Mouse (Mus musculus): ENCODE data around the gene Crb1. TPM values are rescaled to one million over a fixed set of nuclear protein-coding genes. Genes with fewer than 3 reads are reported as not detected.
"Not testable (repeated sequence)": the region's sequence is repeated elsewhere in the genome, so short reads cannot be mapped to it uniquely, and the experiment has no call there.

The Crb1 gene
- polyA plus RNA-seq, 1 experiment: not detected

GRCm38 (mm10) chr1:139340178-139340859 lies 36.6 kb downstream of the Crb1 start:
- Histone ChIP-seq H3K27ac (ENCODE audit: insufficient read depth, low read depth, low read length) (no peak overlapping the region), H3K4me3 (ENCODE audit: insufficient read depth, low read length) (no peak overlapping the region), H3K4me1 (ENCODE audit: control insufficient read depth, insufficient read depth, low read length) (no peaks in the 10 kb centered on the region)
- TF ChIP-seq POLR2A (IDR thresholded peaks at IDR 0.05; ENCODE audit: borderline replicate concordance, low read depth, low read length): no peak
- no peak for TF ChIP-seq CTCF (IDR thresholded peaks at IDR 0.05; ENCODE audit: low read depth, low read length)

GRCm38 (mm10) chr1:139336997-139337396 lies 39.9 kb downstream of the Crb1 start:
- H3K4me3 ChIP-seq (ENCODE audit: insufficient read depth, low read length): no peak overlapping the region
- TF ChIP-seq CTCF (IDR thresholded peaks at IDR 0.05; ENCODE audit: low read depth, low read length) (no peak), POLR2A (IDR thresholded peaks at IDR 0.05; ENCODE audit: borderline replicate concordance, low read depth, low read length) (no peak)
- no peak overlapping the region for H3K27ac ChIP-seq (ENCODE audit: insufficient read depth, low read depth, low read length)

GRCm38 (mm10) chr1:139328811-139329210 lies 48.1 kb downstream of the Crb1 start:
- H3K4me1 ChIP-seq (ENCODE audit: control insufficient read depth, insufficient read depth, low read length): no peaks in the 10 kb centered on the region
- TF ChIP-seq CTCF (IDR thresholded peaks at IDR 0.05; ENCODE audit: low read depth, low read length) (no peak), POLR2A (IDR thresholded peaks at IDR 0.05; ENCODE audit: borderline replicate concordance, low read depth, low read length) (no peak)
- no peak overlapping the region for H3K4me3 ChIP-seq (ENCODE audit: insufficient read depth, low read length)
- no peak overlapping the region for H3K27ac ChIP-seq (ENCODE audit: insufficient read depth, low read depth, low read length)

More at GRCm38 (mm10) chr1:139336997-139337396, 39.9 kb downstream of the Crb1 start:
- no peaks in the 10 kb centered on the region for H3K4me1 ChIP-seq (ENCODE audit: control insufficient read depth, insufficient read depth, low read length)

GRCm38 (mm10) chr1:139328286-139328685 lies 48.6 kb downstream of the Crb1 start:
- Histone ChIP-seq H3K27ac (ENCODE audit: insufficient read depth, low read depth, low read length) (no peak overlapping the region), H3K4me1 (ENCODE audit: control insufficient read depth, insufficient read depth, low read length) (no peaks in the 10 kb centered on the region), H3K4me3 (ENCODE audit: insufficient read depth, low read length) (no peak overlapping the region)
- TF ChIP-seq POLR2A (IDR thresholded peaks at IDR 0.05; ENCODE audit: borderline replicate concordance, low read depth, low read length) (no peak), CTCF (IDR thresholded peaks at IDR 0.05; ENCODE audit: low read depth, low read length) (no peak)

- H3K4me1 ChIP-seq (ENCODE audit: control insufficient read depth, insufficient read depth, low read length): no peaks in the 10 kb centered on the region
- H3K27ac ChIP-seq (ENCODE audit: insufficient read depth, low read depth, low read length): no peak overlapping the region
- no peak for TF ChIP-seq POLR2A (IDR thresholded peaks at IDR 0.05; ENCODE audit: borderline replicate concordance, low read depth, low read length)
- no peak for TF ChIP-seq CTCF (IDR thresholded peaks at IDR 0.05; ENCODE audit: low read depth, low read length)
Observed at GRCm38 (mm10) chr1:139325378-139325777, 51.5 kb downstream of the Crb1 start.

GRCm38 (mm10) chr1:139319798-139320197 lies 57.1 kb downstream of the Crb1 start:
- no peaks in the 10 kb centered on the region for H3K4me1 ChIP-seq (ENCODE audit: control insufficient read depth, insufficient read depth, low read length)
- TF ChIP-seq POLR2A (IDR thresholded peaks at IDR 0.05; ENCODE audit: borderline replicate concordance, low read depth, low read length) (no peak), CTCF (IDR thresholded peaks at IDR 0.05; ENCODE audit: low read depth, low read length) (no peak)

More at GRCm38 (mm10) chr1:139325378-139325777, 51.5 kb downstream of the Crb1 start:
- H3K4me3 ChIP-seq (ENCODE audit: insufficient read depth, low read length): no peak overlapping the region

GRCm38 (mm10) chr1:139314297-139314874 lies 62.5 kb downstream of the Crb1 start:
- H3K4me3 ChIP-seq (ENCODE audit: insufficient read depth, low read length): no peak overlapping the region
- no peaks in the 10 kb centered on the region for H3K4me1 ChIP-seq (ENCODE audit: control insufficient read depth, insufficient read depth, low read length)
- H3K27ac ChIP-seq (ENCODE audit: insufficient read depth, low read depth, low read length): no peak overlapping the region
- TF ChIP-seq POLR2A (IDR thresholded peaks at IDR 0.05; ENCODE audit: borderline replicate concordance, low read depth, low read length): no peak
- TF ChIP-seq CTCF (IDR thresholded peaks at IDR 0.05; ENCODE audit: low read depth, low read length): no peak

More at GRCm38 (mm10) chr1:139319798-139320197, 57.1 kb downstream of the Crb1 start:
- Histone ChIP-seq H3K4me3 (ENCODE audit: insufficient read depth, low read length) (no peak overlapping the region), H3K27ac (ENCODE audit: insufficient read depth, low read depth, low read length) (no peak overlapping the region)

GRCm38 (mm10) chr1:139308915-139309314 lies 68.0 kb downstream of the Crb1 start:
- Histone ChIP-seq H3K4me3 (ENCODE audit: insufficient read depth, low read length) (no peak overlapping the region), H3K27ac (ENCODE audit: insufficient read depth, low read depth, low read length) (no peak overlapping the region), H3K4me1 (ENCODE audit: control insufficient read depth, insufficient read depth, low read length) (no peaks in the 10 kb centered on the region)
- TF ChIP-seq POLR2A (IDR thresholded peaks at IDR 0.05; ENCODE audit: borderline replicate concordance, low read depth, low read length): no peak
- no peak for TF ChIP-seq CTCF (IDR thresholded peaks at IDR 0.05; ENCODE audit: low read depth, low read length)

- not testable (repeated sequence) for H3K4me1 ChIP-seq (ENCODE audit: control insufficient read depth, insufficient read depth, low read length); H3K4me3 ChIP-seq (ENCODE audit: insufficient read depth, low read length); H3K27ac ChIP-seq (ENCODE audit: insufficient read depth, low read depth, low read length)
Observed at GRCm38 (mm10) chr1:139302519-139302918, 74.4 kb downstream of the Crb1 start.

GRCm38 (mm10) chr1:139301830-139302229 lies 75.1 kb downstream of the Crb1 start:
- no peak overlapping the region for H3K27ac ChIP-seq (ENCODE audit: insufficient read depth, low read depth, low read length)
- H3K4me1 ChIP-seq (ENCODE audit: control insufficient read depth, insufficient read depth, low read length): no peaks in the 10 kb centered on the region
- no peak overlapping the region for H3K4me3 ChIP-seq (ENCODE audit: insufficient read depth, low read length)
- TF ChIP-seq CTCF (IDR thresholded peaks at IDR 0.05; ENCODE audit: low read depth, low read length): no peak

Measured in bone marrow macrophage, adult 2 months (primary cell).